Mouse (Mus musculus) layer of hippocampus, adult 2 months (tissue): ENCODE measurements around the gene Endou. TPM values are rescaled to one million over a fixed set of nuclear protein-coding genes. Genes with fewer than 3 reads are reported as not detected.

Source experiments
- DNase-seq, 2 experiments: peaks; one replicate each; pipeline ENCODE4 v3.0.0; 2022; ENCODE audit warnings: low spot score in 2 of 2
- H3K27ac ChIP-seq: fragments of 200-600 bp; 2 replicates; pipeline ENCODE4 v1.8.1; 2022
- H3K4me3 ChIP-seq: fragments of 200-600 bp; 2 replicates; pipeline ENCODE4 v1.8.1; 2022; ENCODE audit warnings: mild to moderate bottlenecking
- CTCF ChIP-seq: fragments of 200-600 bp; conservative IDR thresholded peaks from 2 replicates; pipeline ENCODE4 v1.8.1; 2022; ENCODE audit warnings: antibody characterized with exemption, mild to moderate bottlenecking, moderate library complexity
- long read RNA-seq, 2 experiments: library from polyadenylated mRNA; stranded (forward); transcript quantifications; one replicate each; pipeline ENCODE4 v2.0.0; 2021; ENCODE audit warnings: borderline mapping rate in 2 of 2
- total RNA-seq, 2 experiments: library from RNA; stranded (reverse); gene quantifications; 2 replicates each; pipeline ENCODE4 v1.2.3; 2021

Endou gene
- under 1 TPM; 0.59 to 0.96 TPM for total RNA-seq
- long read RNA-seq, experiment 1: 0 reads
- long read RNA-seq, experiment 2: 0 reads

DNA sequence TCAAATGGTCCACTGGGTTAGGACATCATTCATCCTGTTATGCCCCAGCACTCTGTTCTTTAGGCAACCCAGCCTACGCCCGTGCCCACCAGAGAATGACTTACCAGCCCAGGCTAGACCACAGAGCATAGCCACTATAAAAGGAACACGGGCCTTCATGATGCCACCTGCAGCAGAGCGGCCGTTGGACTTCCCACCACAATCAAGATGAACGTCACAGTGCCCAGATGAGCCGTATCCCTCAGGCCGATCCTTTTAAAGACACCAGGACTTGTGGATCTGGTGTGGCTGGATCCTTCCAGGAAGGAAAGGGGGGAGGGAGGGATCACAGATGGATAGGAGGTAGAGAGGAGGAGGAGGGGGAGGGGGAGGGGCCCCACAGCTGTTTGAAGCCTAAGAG is at the start of gene Endou:
Gene Endou, minus strand, starts transcription at position 229 of the 400 bp plus-strand sequence.
- TF ChIP-seq CTCF: no peak
- Histone ChIP-seq H3K4me3 (no peak within 1 kb of the TSS), H3K27ac (peak within 1 kb of the TSS; percentile 80)
- no peak for DNase-seq

DNA sequence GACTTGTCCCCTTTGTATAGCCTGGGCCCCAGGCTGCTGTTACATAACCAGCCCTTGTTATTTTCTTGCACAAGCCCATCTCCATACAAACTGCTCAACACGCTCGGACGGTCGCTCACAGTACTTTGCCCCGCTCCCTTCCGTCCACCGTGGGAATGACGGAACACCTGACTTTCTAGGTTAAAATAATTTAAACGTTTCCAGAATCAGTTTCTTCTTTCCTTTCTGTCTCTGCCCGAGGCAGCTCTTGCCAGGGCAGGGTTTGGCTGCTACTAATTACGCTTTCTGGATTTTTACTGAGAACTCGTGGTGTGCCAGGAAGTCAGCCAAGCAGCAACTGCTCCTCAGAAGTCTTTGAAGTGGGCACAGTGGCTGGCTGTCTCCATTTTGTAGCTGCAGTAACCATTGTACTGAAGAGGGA is 49.5 kb upstream of the Endou start:
- H3K4me3 ChIP-seq: no peak overlapping the region
- no peak for TF ChIP-seq CTCF
- peak overlapping the region; percentile 80 for H3K27ac ChIP-seq
- no peak for DNase-seq

DNA sequence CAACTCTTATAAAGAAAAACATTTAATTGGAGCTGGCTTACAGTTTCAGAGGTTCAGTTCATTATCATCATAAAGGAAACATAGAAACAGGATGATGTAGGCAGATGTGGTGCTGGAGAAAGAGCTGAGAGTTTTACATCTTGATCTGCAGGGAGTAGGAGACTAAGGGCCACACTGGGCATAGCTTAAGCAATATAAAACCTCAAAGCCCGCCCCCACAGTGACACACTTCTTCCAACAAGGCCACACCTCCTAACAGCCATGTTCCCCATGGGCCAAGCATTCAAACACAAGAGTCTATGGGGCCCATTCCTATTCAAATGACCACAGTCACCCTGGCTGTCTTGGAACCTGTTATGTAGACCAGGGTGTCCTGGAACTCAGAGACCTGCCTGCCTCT is 48.4 kb upstream of the Endou start:
- H3K27ac ChIP-seq: peak overlapping the region; percentile 80; the same call in 1 of the 2 replicates
- TF ChIP-seq CTCF: no peak
- no peak for DNase-seq
- no peak overlapping the region for H3K4me3 ChIP-seq

- no peak for TF ChIP-seq CTCF
- DNase-seq: no peak
- H3K27ac ChIP-seq: no peak within 1 kb of the TSS
These were observed 47.4 kb upstream of the Endou start, which contains the start of gene Slc48a1 for GRCm38 (mm10) chr15:97778311-97779098. Gene Slc48a1, plus strand, starts transcription at chr15:97778520.

GRCm38 (mm10) chr15:97776919-97777318 is 45.8 kb upstream of the Endou start:
- Histone ChIP-seq H3K27ac (no peak overlapping the region), H3K4me3 (no peak overlapping the region)
- TF ChIP-seq CTCF: no peak; the same call in none of the 2 replicates
- no peak for DNase-seq

More at GRCm38 (mm10) chr15:97778311-97779098, 47.4 kb upstream of the Endou start, which contains the start of gene Slc48a1:
- no peak within 1 kb of the TSS for H3K4me3 ChIP-seq

DNA sequence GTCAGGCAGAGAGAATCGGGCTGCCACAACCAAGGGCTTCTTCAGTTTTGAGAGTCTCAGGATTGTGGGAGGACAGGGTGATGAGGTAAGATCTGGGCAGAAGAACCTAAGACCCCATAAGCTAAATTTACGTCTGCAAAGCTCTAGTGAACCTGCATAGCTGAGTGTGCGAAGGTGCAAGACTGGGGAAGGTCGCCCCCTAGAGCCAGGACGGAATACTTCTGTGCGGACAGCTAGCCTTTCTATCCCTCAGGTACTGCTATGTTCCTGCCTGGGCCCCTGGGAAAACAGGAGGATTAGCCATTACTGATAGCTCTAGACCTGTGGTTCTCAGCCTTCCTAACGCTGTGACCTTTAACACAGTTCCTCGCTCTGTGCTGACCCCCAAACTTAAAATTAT is 45.4 kb upstream of the Endou start:
- TF ChIP-seq CTCF: peak; percentile 90
- H3K27ac ChIP-seq: no peak overlapping the region
- H3K4me3 ChIP-seq: no peak overlapping the region
- DNase-seq: peak in 1 of 2 experiments; percentile 80

DNA sequence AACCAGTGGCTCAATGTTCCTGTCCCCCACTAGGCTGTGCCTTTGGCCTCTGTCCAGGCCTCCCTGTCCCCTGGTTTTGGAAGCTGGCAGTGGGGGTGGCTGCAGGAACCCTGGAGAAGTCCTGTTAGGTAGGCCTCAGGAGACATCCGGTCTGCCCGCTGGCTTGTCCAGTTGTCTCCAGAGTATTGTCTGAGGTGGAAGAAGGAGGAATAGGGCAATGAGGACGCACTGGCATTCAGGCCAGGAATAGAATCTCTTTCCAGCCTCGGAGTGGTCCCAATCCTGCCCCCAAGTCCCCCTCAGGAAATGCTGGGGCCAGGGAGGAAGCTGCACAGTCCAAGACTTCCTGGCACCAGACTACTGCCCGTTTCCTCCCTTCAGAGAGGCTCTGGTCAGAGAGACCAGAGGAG is 42.8 kb upstream of the Endou start:
- Histone ChIP-seq H3K4me3 (no peak overlapping the region), H3K27ac (peak overlapping the region; percentile 21; the same call in 1 of the 2 replicates)
- TF ChIP-seq CTCF: no peak
- no peak for DNase-seq

- no peak for DNase-seq
- Histone ChIP-seq H3K4me3 (no peak overlapping the region), H3K27ac (no peak overlapping the region)
- TF ChIP-seq CTCF: no peak
These were observed 42.0 kb upstream of the Endou start for GRCm38 (mm10) chr15:97773108-97773507.

DNA sequence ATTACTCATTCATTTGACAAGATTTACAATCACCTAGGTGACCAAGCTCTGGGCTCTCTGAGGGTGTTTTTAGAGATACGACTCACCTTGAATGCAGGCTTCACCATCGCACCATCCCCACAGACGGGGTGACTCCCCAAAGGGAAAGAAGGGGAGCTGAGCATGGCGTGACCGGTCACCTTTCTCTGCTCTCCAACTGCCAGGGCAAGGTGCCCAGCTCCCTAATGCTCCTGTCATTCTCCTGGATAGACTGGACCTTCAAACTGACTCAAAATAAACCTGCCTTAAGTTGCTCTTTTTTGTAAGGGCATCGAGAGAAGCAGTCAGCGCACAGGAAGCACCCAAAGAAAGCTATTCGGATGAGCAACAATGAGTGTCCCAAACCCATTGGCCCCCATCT is 39.1 kb upstream of the Endou start:
- DNase-seq: no peak

GRCm38 (mm10) chr15:97768192-97768591 is 37.1 kb upstream of the Endou start:
- TF ChIP-seq CTCF: no peak
- no peak for DNase-seq
- H3K27ac ChIP-seq: peak overlapping the region; percentile 94
- peak overlapping the region; percentile 68 for H3K4me3 ChIP-seq

More for the DNA sequence above, 39.1 kb upstream of the Endou start:
- Histone ChIP-seq H3K27ac (no peak overlapping the region), H3K4me3 (no peak overlapping the region)
- TF ChIP-seq CTCF: no peak

DNA sequence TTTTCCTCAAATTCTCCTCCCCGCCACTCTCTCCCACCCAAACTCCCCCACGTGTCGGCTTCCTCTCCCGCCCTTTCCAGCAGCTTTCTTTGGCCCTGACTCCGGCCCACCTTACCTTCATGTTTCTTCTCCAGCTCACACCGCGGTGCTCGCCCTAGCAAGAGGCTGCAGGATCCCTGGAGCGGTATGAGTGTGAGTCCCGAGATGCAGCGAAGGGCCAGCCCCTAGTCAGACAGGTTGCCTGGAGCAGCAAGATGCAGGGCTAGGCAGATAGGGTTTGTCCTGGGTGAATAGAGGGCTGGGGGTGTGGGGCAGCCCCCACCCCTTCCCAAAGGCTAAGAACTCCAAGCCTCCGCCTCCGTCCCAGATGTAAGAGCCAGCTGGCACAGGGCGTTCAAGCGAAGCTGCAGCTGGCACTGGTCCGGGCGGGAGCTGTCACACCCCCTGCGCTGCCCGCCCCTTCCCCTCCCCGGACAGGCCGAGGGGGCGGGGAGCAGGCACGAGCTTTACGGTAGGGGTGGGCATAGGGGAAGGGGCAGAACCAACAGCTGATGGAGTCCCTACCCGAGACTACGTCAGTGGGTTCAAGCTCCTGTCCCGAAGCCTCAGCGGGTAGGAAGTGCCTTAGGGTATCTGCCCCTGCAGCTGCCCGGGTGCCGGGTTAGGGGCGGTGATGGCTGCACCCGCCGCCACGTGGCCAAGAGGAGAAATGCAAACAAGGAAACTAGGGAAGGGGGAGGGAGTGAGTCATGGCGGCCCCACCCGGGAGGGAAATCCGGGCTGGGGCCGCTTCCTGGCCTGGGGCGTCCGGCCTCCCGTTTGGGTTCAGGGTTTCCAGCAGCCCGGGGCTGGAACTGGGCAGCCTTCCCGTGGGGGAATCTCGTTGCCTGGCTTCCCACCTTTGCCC is 36.4 kb upstream of the Endou start, which contains the start of gene Rapgef3:
Gene Rapgef3, minus strand, starts transcription at position 693 of the 907 bp plus-strand sequence.
- peak; percentile 80 for TF ChIP-seq CTCF
- Histone ChIP-seq H3K4me3 (peak within 1 kb of the TSS; percentile 68), H3K27ac (peak within 1 kb of the TSS; percentile 94)
- DNase-seq: peak; percentile 69 to 73

GRCm38 (mm10) chr15:97766594-97767279 is 35.6 kb upstream of the Endou start:
- Histone ChIP-seq H3K4me3 (peak overlapping the region; percentile 68), H3K27ac (peak overlapping the region; percentile 94)
- no peak for DNase-seq
- no peak for TF ChIP-seq CTCF
